Mouse (Mus musculus): ENCODE results near the gene Gm15217.

The Gm15217 gene

GRCm38 (mm10) chr14:46391621-46392170 lies 12.5 kb downstream of the Gm15217 start:
- no peak for DNase-seq (ENCODE audit: low spot score in 2 of 2)

- DNase-seq (ENCODE audit: low spot score in 2 of 2), result no peak
Measured at GRCm38 (mm10) chr14:46398091-46398695, 19.0 kb downstream of the Gm15217 start.

GRCm38 (mm10) chr14:46399925-46400324 lies 20.7 kb downstream of the Gm15217 start:
- no peak for DNase-seq (ENCODE audit: low spot score in 2 of 2)

- DNase-seq (ENCODE audit: low spot score in 2 of 2), result no peak
Measured at GRCm38 (mm10) chr14:46408319-46408718, 29.1 kb downstream of the Gm15217 start.

- DNase-seq (ENCODE audit: low spot score in 2 of 2), result peak; percentile 45 to 59
Measured at GRCm38 (mm10) chr14:46409016-46409415, 29.8 kb downstream of the Gm15217 start.

- DNase-seq (ENCODE audit: low spot score in 2 of 2), result no peak
Measured at GRCm38 (mm10) chr14:46410557-46411120, 31.4 kb downstream of the Gm15217 start.

- no peak for DNase-seq (ENCODE audit: low spot score in 2 of 2)
Measured at GRCm38 (mm10) chr14:46412497-46413000, 33.3 kb downstream of the Gm15217 start.

- DNase-seq (ENCODE audit: low spot score in 2 of 2), result no peak
Measured at GRCm38 (mm10) chr14:46418371-46419097, 39.3 kb downstream of the Gm15217 start.

- no peak for DNase-seq (ENCODE audit: low spot score in 2 of 2)
Measured at GRCm38 (mm10) chr14:46419269-46419668, 40.1 kb downstream of the Gm15217 start.

GRCm38 (mm10) chr14:46421823-46422222 lies 42.6 kb downstream of the Gm15217 start:
- no peak for DNase-seq (ENCODE audit: low spot score in 2 of 2)

GRCm38 (mm10) chr14:46427251-46427650 lies 48.0 kb downstream of the Gm15217 start:
- no peak for DNase-seq (ENCODE audit: low spot score in 2 of 2)

- no peak for DNase-seq (ENCODE audit: low spot score in 2 of 2)
Measured at GRCm38 (mm10) chr14:46430231-46430630, 51.0 kb downstream of the Gm15217 start.

Measured in right cerebral cortex, postnatal 10 days (tissue).